Mouse (Mus musculus) heart, postnatal 0 days (tissue): Measurements from ENCODE around the gene Rasgrf2. TPM values are rescaled to one million over a fixed set of nuclear protein-coding genes. Genes with fewer than 3 reads are reported as not detected.

Experiments
- ATAC-seq: fragments of 200-750 bp; cut with Nextera tagmentation; 2 replicates; pipeline ENCODE4 v1.8.0; 2017; ENCODE audit warnings: low read depth, moderate number of reproducible peaks, moderate library complexity; ENCODE audit not compliant: insufficient read depth
- DNase-seq: peaks from one replicate; pipeline ENCODE4 v3.0.0-alpha.2; 2016; ENCODE audit warnings: low spot score
- H3K27ac ChIP-seq: fragments of 300-500 bp; sonication (generic); 2 replicates; pipeline ENCODE4 v1.5.1; 2014; ENCODE audit warnings: low read depth, mild to moderate bottlenecking
- H3K27me3 ChIP-seq: fragments of 300-500 bp; sonication (generic); 2 replicates; pipeline ENCODE4 v1.6.1; 2014; ENCODE audit warnings: low read length, mixed read lengths; ENCODE audit not compliant: control insufficient read depth, insufficient read depth
- H3K36me3 ChIP-seq: fragments of 300-500 bp; sonication (generic); replicated peaks from 2 replicates; pipeline ENCODE4 v1.6.1; 2014; ENCODE audit warnings: low read length, mixed read lengths; ENCODE audit not compliant: control insufficient read depth, insufficient read depth
- H3K4me1 ChIP-seq: fragments of 300-500 bp; sonication (generic); 2 replicates; pipeline ENCODE4 v1.6.1; 2014; ENCODE audit warnings: antibody characterized with exemption; ENCODE audit not compliant: control insufficient read depth, insufficient read depth
- H3K4me2 ChIP-seq: fragments of 300-500 bp; sonication (generic); 2 replicates; pipeline ENCODE4 v1.6.1; 2014; ENCODE audit warnings: low read depth, mild to moderate bottlenecking, low read length, moderate library complexity
- H3K4me3 ChIP-seq: fragments of 300-500 bp; sonication (generic); 2 replicates; pipeline ENCODE4 v1.5.1; 2014; ENCODE audit warnings: low read depth, low read length
- H3K9ac ChIP-seq: fragments of 300-500 bp; sonication (generic); replicated peaks from 2 replicates; pipeline ENCODE4 v1.6.1; 2014; ENCODE audit warnings: low read depth, low read length, mixed read lengths
- H3K9me3 ChIP-seq: fragments of 300-500 bp; sonication (generic); replicated peaks from 2 replicates; pipeline ENCODE4 v1.6.1; 2016; ENCODE audit warnings: low read length; ENCODE audit not compliant: control insufficient read depth
- CTCF ChIP-seq: IDR thresholded peaks from 2 replicates; pipeline ENCODE4 v1.5.1; 2016; ENCODE audit warnings: antibody characterized with exemption, control low read depth, low read depth
- EP300 ChIP-seq: IDR thresholded peaks from 2 replicates; pipeline ENCODE4 v1.6.1; 2016; ENCODE audit warnings: antibody characterized with exemption, low read depth
- WGBS: fragments of 180-500 bp; shearing (Covaris S2); extraction: QIAGEN DNeasy Blood & Tissue Kit; methylation state at CpG from one replicate; pipeline ENCODE4 v1.1.7; 2014; 5-methylcytosine and 5-hydroxymethylcytosine counted together
- polyA plus RNA-seq: library from polyadenylated mRNA; unstranded; fragments of >200 nt; fragmentation: Nextera tagmentation; extraction: Ambion mirVana; gene quantifications from 2 replicates; pipeline ENCODE4 v1.2.1, GENCODE M21; 2015
- total RNA-seq: library from RNA; depleted of rRNA; stranded (reverse); fragments of >200 nt; gene quantifications from 2 replicates; pipeline ENCODE4 v1.2.3, GENCODE M21; 2014; ENCODE audit warnings: low replicate concordance; rRNA removed

Gene Rasgrf2
- total and polyA plus RNA-seq, 2 experiments from 2014 or later, result 0.34 to 1.8 TPM

GRCm38 (mm10) chr13:91854412-91854811 lies 277.0 kb downstream of the Rasgrf2 start:
- H3K4me1 ChIP-seq, result no peaks in the 10 kb centered on the region
- H3K9ac ChIP-seq, result no peak overlapping the region
- ATAC-seq, result no peak
- WGBS, result 70% methylated on average over 3 of the region's 3 CpGs
- no peak for DNase-seq
- TF ChIP-seq EP300 (no peak), CTCF (no peak)
- H3K4me3 ChIP-seq, result no peak overlapping the region
- H3K4me2 ChIP-seq, result no peak overlapping the region
- no peaks in the 10 kb centered on the region for H3K27me3 ChIP-seq
- H3K9me3 ChIP-seq, result no peaks in the 10 kb centered on the region
- H3K36me3 ChIP-seq, result peaks cover 21% of the 10 kb centered on the region
- no peak overlapping the region for H3K27ac ChIP-seq

Other genes with a start within 250 kb of the Rasgrf2 start
- gene Gm20379, start 174.3 kb upstream of the Rasgrf2 start, total RNA-seq, result not detected in 2 replicates
- gene Gm20379, start 174.3 kb upstream of the Rasgrf2 start, polyA plus RNA-seq, result 0.12 and 0.31 TPM in 2 replicates
- 3.2 and 4.1 TPM in 2 replicates for gene Dhfr, start 223.1 kb upstream of the Rasgrf2 start, total RNA-seq
- gene Dhfr, start 223.1 kb upstream of the Rasgrf2 start, polyA plus RNA-seq, result 4.4 and 5.3 TPM in 2 replicates
- gene Msh3, start 223.3 kb upstream of the Rasgrf2 start, total RNA-seq, result 4.5 and 37.1 TPM in 2 replicates
- gene Msh3, start 223.3 kb upstream of the Rasgrf2 start, polyA plus RNA-seq, result 8.5 and 9.4 TPM in 2 replicates